Mouse (Mus musculus): ENCODE results near the gene Pth1r. TPM values are rescaled to one million over a fixed set of nuclear protein-coding genes. Genes with fewer than 3 reads are reported as not detected.
"Not testable (repeated sequence)": the region's sequence is repeated elsewhere in the genome, so short reads cannot be mapped to it uniquely, and the experiment has no call there.

The Pth1r gene
- polyA plus RNA-seq, 1 experiment from 2014 or later, result 37.8 TPM

GRCm38 (mm10) chr9:110685187-110685586 lies 61.8 kb downstream of the Pth1r start:
- H3K27ac ChIP-seq (replicated peaks; ENCODE audit: low read depth, low read length), result no peak overlapping the region
- no peak for ATAC-seq (replicated peaks; ENCODE audit: insufficient number of reproducible peaks, low FRiP score, low TSS enrichment, low read depth)
- 84% methylated on average over 8 of the region's 8 CpGs for WGBS
- no peaks in the 10 kb centered on the region for H3K36me3 ChIP-seq (replicated peaks; ENCODE audit: control insufficient read depth, insufficient read depth, low read depth, low read length)
- no peaks in the 10 kb centered on the region for H3K27me3 ChIP-seq (ENCODE audit: control insufficient read depth, insufficient read depth, low read length)
- H3K4me1 ChIP-seq (ENCODE audit: control insufficient read depth, insufficient read depth, low read length), result no peaks in the 10 kb centered on the region
- H3K9me3 ChIP-seq (replicated peaks; ENCODE audit: control insufficient read depth, low read length), result no peaks in the 10 kb centered on the region
- no peak overlapping the region for H3K4me3 ChIP-seq (ENCODE audit: low read depth, low read length)
- DNase-seq (ENCODE audit: low spot score), result no peak
- no peak overlapping the region for H3K4me2 ChIP-seq (ENCODE audit: low read depth, low read length)
- H3K9ac ChIP-seq (replicated peaks; ENCODE audit: low read length), result no peak overlapping the region

GRCm38 (mm10) chr9:110684100-110684831 lies 62.7 kb downstream of the Pth1r start:
- H3K9me3 ChIP-seq (replicated peaks; ENCODE audit: control insufficient read depth, low read length), result no peaks in the 10 kb centered on the region
- H3K4me3 ChIP-seq (ENCODE audit: low read depth, low read length), result no peak overlapping the region
- ATAC-seq (replicated peaks; ENCODE audit: insufficient number of reproducible peaks, low FRiP score, low TSS enrichment, low read depth), result no peak
- no peak for DNase-seq (ENCODE audit: low spot score)
- H3K4me1 ChIP-seq (ENCODE audit: control insufficient read depth, insufficient read depth, low read length), result no peaks in the 10 kb centered on the region
- 87% methylated on average over 6 of the region's 6 CpGs for WGBS
- no peaks in the 10 kb centered on the region for H3K27me3 ChIP-seq (ENCODE audit: control insufficient read depth, insufficient read depth, low read length)
- H3K4me2 ChIP-seq (ENCODE audit: low read depth, low read length), result no peak overlapping the region
- no peak overlapping the region for H3K9ac ChIP-seq (replicated peaks; ENCODE audit: low read length)
- no peak overlapping the region for H3K27ac ChIP-seq (replicated peaks; ENCODE audit: low read depth, low read length)
- H3K36me3 ChIP-seq (replicated peaks; ENCODE audit: control insufficient read depth, insufficient read depth, low read depth, low read length), result no peaks in the 10 kb centered on the region

- no peaks in the 10 kb centered on the region for H3K36me3 ChIP-seq (replicated peaks; ENCODE audit: control insufficient read depth, insufficient read depth, low read depth, low read length)
- H3K4me3 ChIP-seq (ENCODE audit: low read depth, low read length), result no peak overlapping the region
- DNase-seq (ENCODE audit: low spot score) (no peak), ATAC-seq (replicated peaks; ENCODE audit: insufficient number of reproducible peaks, low FRiP score, low TSS enrichment, low read depth) (no peak)
- H3K27me3 ChIP-seq (ENCODE audit: control insufficient read depth, insufficient read depth, low read length), result no peaks in the 10 kb centered on the region
- 60% methylated on average over 4 of the region's 4 CpGs for WGBS
- no peaks in the 10 kb centered on the region for H3K4me1 ChIP-seq (ENCODE audit: control insufficient read depth, insufficient read depth, low read length)
- no peak overlapping the region for H3K9ac ChIP-seq (replicated peaks; ENCODE audit: low read length)
- no peaks in the 10 kb centered on the region for H3K9me3 ChIP-seq (replicated peaks; ENCODE audit: control insufficient read depth, low read length)
- no peak overlapping the region for H3K27ac ChIP-seq (replicated peaks; ENCODE audit: low read depth, low read length)
- H3K4me2 ChIP-seq (ENCODE audit: low read depth, low read length), result no peak overlapping the region
These were observed 63.3 kb downstream of the Pth1r start for GRCm38 (mm10) chr9:110683574-110684099.

- not testable (repeated sequence) for H3K27me3 ChIP-seq (ENCODE audit: control insufficient read depth, insufficient read depth, low read length); H3K9me3 ChIP-seq (replicated peaks; ENCODE audit: control insufficient read depth, low read length); H3K4me2 ChIP-seq (ENCODE audit: low read depth, low read length); ATAC-seq (replicated peaks; ENCODE audit: insufficient number of reproducible peaks, low FRiP score, low TSS enrichment, low read depth); H3K36me3 ChIP-seq (replicated peaks; ENCODE audit: control insufficient read depth, insufficient read depth, low read depth, low read length); DNase-seq (ENCODE audit: low spot score); H3K4me1 ChIP-seq (ENCODE audit: control insufficient read depth, insufficient read depth, low read length); H3K27ac ChIP-seq (replicated peaks; ENCODE audit: low read depth, low read length); H3K9ac ChIP-seq (replicated peaks; ENCODE audit: low read length); H3K4me3 ChIP-seq (ENCODE audit: low read depth, low read length)
- WGBS, result 72% methylated on average over 3 of the region's 3 CpGs
These were observed 64.2 kb downstream of the Pth1r start for GRCm38 (mm10) chr9:110682697-110683096.

- Histone ChIP-seq H3K27me3 (ENCODE audit: control insufficient read depth, insufficient read depth, low read length) (no peaks in the 10 kb centered on the region), H3K27ac (replicated peaks; ENCODE audit: low read depth, low read length) (no peak overlapping the region), H3K4me1 (ENCODE audit: control insufficient read depth, insufficient read depth, low read length) (no peaks in the 10 kb centered on the region), H3K9ac (replicated peaks; ENCODE audit: low read length) (no peak overlapping the region), H3K36me3 (replicated peaks; ENCODE audit: control insufficient read depth, insufficient read depth, low read depth, low read length) (no peaks in the 10 kb centered on the region), H3K9me3 (replicated peaks; ENCODE audit: control insufficient read depth, low read length) (no peaks in the 10 kb centered on the region), H3K4me2 (ENCODE audit: low read depth, low read length) (no peak overlapping the region), H3K4me3 (ENCODE audit: low read depth, low read length) (no peak overlapping the region)
- DNase-seq (ENCODE audit: low spot score), result no peak
- no peak for ATAC-seq (replicated peaks; ENCODE audit: insufficient number of reproducible peaks, low FRiP score, low TSS enrichment, low read depth)
- WGBS, result 51% methylated on average over 5 of the region's 5 CpGs
These were observed 64.7 kb downstream of the Pth1r start for GRCm38 (mm10) chr9:110682255-110682654.

GRCm38 (mm10) chr9:110681817-110682216 lies 65.1 kb downstream of the Pth1r start:
- Histone ChIP-seq H3K9me3 (replicated peaks; ENCODE audit: control insufficient read depth, low read length) (no peaks in the 10 kb centered on the region), H3K9ac (replicated peaks; ENCODE audit: low read length) (no peak overlapping the region), H3K4me1 (ENCODE audit: control insufficient read depth, insufficient read depth, low read length) (no peaks in the 10 kb centered on the region), H3K4me2 (ENCODE audit: low read depth, low read length) (no peak overlapping the region), H3K27ac (replicated peaks; ENCODE audit: low read depth, low read length) (no peak overlapping the region), H3K36me3 (replicated peaks; ENCODE audit: control insufficient read depth, insufficient read depth, low read depth, low read length) (no peaks in the 10 kb centered on the region), H3K4me3 (ENCODE audit: low read depth, low read length) (no peak overlapping the region), H3K27me3 (ENCODE audit: control insufficient read depth, insufficient read depth, low read length) (no peaks in the 10 kb centered on the region)
- 75% methylated on average over 9 of the region's 9 CpGs for whole genome bisulfite sequencing
- DNase-seq (ENCODE audit: low spot score), result no peak
- peak; percentile 63; the same call in 1 of the 2 replicates for ATAC-seq (replicated peaks; ENCODE audit: insufficient number of reproducible peaks, low FRiP score, low TSS enrichment, low read depth)

- ATAC-seq (replicated peaks; ENCODE audit: insufficient number of reproducible peaks, low FRiP score, low TSS enrichment, low read depth) (no peak), DNase-seq (ENCODE audit: low spot score) (no peak)
- no peak overlapping the region for H3K9ac ChIP-seq (replicated peaks; ENCODE audit: low read length)
- H3K36me3 ChIP-seq (replicated peaks; ENCODE audit: control insufficient read depth, insufficient read depth, low read depth, low read length), result no peaks in the 10 kb centered on the region
- H3K4me1 ChIP-seq (ENCODE audit: control insufficient read depth, insufficient read depth, low read length), result no peaks in the 10 kb centered on the region
- no peak overlapping the region for H3K4me2 ChIP-seq (ENCODE audit: low read depth, low read length)
- no peak overlapping the region for H3K27ac ChIP-seq (replicated peaks; ENCODE audit: low read depth, low read length)
- no peaks in the 10 kb centered on the region for H3K9me3 ChIP-seq (replicated peaks; ENCODE audit: control insufficient read depth, low read length)
- WGBS, result 80% methylated on average over 7 of the region's 7 CpGs
- no peaks in the 10 kb centered on the region for H3K27me3 ChIP-seq (ENCODE audit: control insufficient read depth, insufficient read depth, low read length)
- H3K4me3 ChIP-seq (ENCODE audit: low read depth, low read length), result no peak overlapping the region
These were observed 66.0 kb downstream of the Pth1r start for GRCm38 (mm10) chr9:110680736-110681507.

GRCm38 (mm10) chr9:110678886-110679285 lies 68.1 kb downstream of the Pth1r start:
- H3K4me2 ChIP-seq (ENCODE audit: low read depth, low read length), result no peak overlapping the region
- no peak for DNase-seq (ENCODE audit: low spot score)
- no peaks in the 10 kb centered on the region for H3K36me3 ChIP-seq (replicated peaks; ENCODE audit: control insufficient read depth, insufficient read depth, low read depth, low read length)
- no peaks in the 10 kb centered on the region for H3K9me3 ChIP-seq (replicated peaks; ENCODE audit: control insufficient read depth, low read length)
- H3K27me3 ChIP-seq (ENCODE audit: control insufficient read depth, insufficient read depth, low read length), result no peaks in the 10 kb centered on the region
- no peak overlapping the region for H3K4me3 ChIP-seq (ENCODE audit: low read depth, low read length)
- no peaks in the 10 kb centered on the region for H3K4me1 ChIP-seq (ENCODE audit: control insufficient read depth, insufficient read depth, low read length)
- no peak for ATAC-seq (replicated peaks; ENCODE audit: insufficient number of reproducible peaks, low FRiP score, low TSS enrichment, low read depth)
- H3K9ac ChIP-seq (replicated peaks; ENCODE audit: low read length), result no peak overlapping the region
- 60% methylated on average over 5 of the region's 5 CpGs for WGBS
- no peak overlapping the region for H3K27ac ChIP-seq (replicated peaks; ENCODE audit: low read depth, low read length)
